Mouse (Mus musculus): ENCODE measurements at regions not wholly inside any gene's neighbourhood (a gene's known extent, or its start where the extent isn't known, plus 50 kb on each side); places are given as distances from the start of the nearest gene placed in this dataset.
"Not testable (repeated sequence)": the region's sequence is repeated elsewhere in the genome, so short reads cannot be mapped to it uniquely, and the experiment has no call there.

- no peak for DNase-seq
Observed at GRCm38 (mm10) chr14:104208040-104208816, 259.6 kb downstream of the Pou4f1 start.

GRCm38 (mm10) chr14:104206602-104207001 lies 261.2 kb downstream of the Pou4f1 start:
- DNase-seq, result no peak

- peak in 1 of 2 experiments; percentile 35 for DNase-seq
Observed at GRCm38 (mm10) chr14:104203239-104203986, 264.4 kb downstream of the Pou4f1 start.

- no peak for DNase-seq
Observed at GRCm38 (mm10) chr14:104193198-104193597, 274.6 kb downstream of the Pou4f1 start.

GRCm38 (mm10) chr14:104175122-104175521 lies 292.7 kb downstream of the Pou4f1 start:
- DNase-seq, result no peak

- no peak for DNase-seq
Observed at GRCm38 (mm10) chr14:104146841-104147240, 302.6 kb upstream of the Ednrb start.

- no peak for DNase-seq
Observed at GRCm38 (mm10) chr14:104145395-104145794, 301.2 kb upstream of the Ednrb start.

- DNase-seq, result no peak
Observed at GRCm38 (mm10) chr14:104114986-104115951, 271.1 kb upstream of the Ednrb start.

GRCm38 (mm10) chr14:104114182-104114581 lies 270.0 kb upstream of the Ednrb start:
- no peak for DNase-seq

GRCm38 (mm10) chr14:104113448-104113847 lies 269.2 kb upstream of the Ednrb start:
- DNase-seq, result no peak

GRCm38 (mm10) chr14:104086381-104086780 lies 242.2 kb upstream of the Ednrb start:
- DNase-seq, result no peak

- DNase-seq, result not testable (repeated sequence)
Observed at GRCm38 (mm10) chr14:104064199-104064598, 220.0 kb upstream of the Ednrb start.

- DNase-seq, result no peak
Observed at GRCm38 (mm10) chr14:104053697-104054096, 209.5 kb upstream of the Ednrb start.

- peak; percentile 7 to 51 for DNase-seq
Observed at GRCm38 (mm10) chr14:104038628-104039325, 194.6 kb upstream of the Ednrb start.

GRCm38 (mm10) chr14:104033606-104034005 lies 189.4 kb upstream of the Ednrb start:
- no peak for DNase-seq

GRCm38 (mm10) chr14:104030784-104031470 lies 186.7 kb upstream of the Ednrb start:
- no peak for DNase-seq

- DNase-seq, result no peak
Observed at GRCm38 (mm10) chr14:104029668-104030530, 185.7 kb upstream of the Ednrb start.

GRCm38 (mm10) chr14:104027900-104028285 lies 183.7 kb upstream of the Ednrb start:
- DNase-seq, result no peak

GRCm38 (mm10) chr14:104027077-104027899 lies 183.1 kb upstream of the Ednrb start:
- peak; percentile 52 to 65 for DNase-seq

- peak in 1 of 2 experiments; percentile 10 for DNase-seq
Observed at GRCm38 (mm10) chr14:104008538-104008937, 164.3 kb upstream of the Ednrb start.

Measured in kidney, adult 8-10 months (tissue).